ENCODE assay signal across 12 mouse cellular contexts in the genomic region with DNA sequence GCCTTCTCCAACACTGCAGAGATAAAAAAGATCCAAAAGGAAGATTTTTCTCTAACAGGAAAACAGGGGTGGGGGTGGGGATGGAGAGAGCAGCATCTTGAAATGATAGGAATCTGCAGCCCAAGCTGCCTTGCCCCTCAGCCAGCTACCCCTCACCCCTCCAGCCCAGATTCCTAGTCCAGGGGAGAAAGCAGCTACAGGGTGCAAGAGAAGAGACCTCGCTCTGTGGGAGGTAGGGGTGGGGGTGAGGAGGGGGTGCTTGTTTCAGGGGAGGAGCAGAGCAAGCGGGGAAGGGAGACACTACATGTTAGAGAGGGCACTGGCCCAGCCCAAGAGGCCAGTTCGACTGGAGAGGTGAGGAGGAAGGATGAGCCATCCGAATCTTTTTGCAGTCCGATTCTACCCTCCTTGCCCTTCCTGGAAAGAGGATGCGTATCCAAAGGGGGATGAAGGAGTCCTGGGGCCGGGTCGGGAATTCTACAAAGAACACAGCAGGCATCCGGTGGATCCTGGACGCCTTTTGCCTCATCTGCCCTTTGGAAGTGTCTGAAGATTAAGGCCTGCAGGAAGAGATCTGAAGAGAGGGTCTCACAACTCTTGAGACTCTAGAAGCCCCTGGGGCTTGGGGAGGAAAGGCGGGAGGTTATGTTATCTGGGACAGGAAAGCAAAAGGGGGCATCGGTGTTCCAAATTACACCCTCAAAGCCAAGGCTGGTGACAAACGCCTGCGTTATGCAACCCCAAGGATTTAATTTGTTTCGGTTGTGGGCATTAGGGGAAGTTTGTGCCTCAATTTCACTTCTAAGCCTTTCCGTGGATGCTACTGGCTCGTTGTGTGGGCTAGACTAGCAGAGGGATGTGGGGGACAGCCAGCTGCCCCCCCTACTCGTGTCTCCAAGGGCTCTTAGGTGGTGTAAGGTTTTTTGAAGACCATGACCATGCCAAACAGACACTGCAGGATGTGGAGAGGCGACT. TPM values are rescaled to one million over a fixed set of nuclear protein-coding genes. Genes with fewer than 3 reads are reported as not detected.
A peak's percentile ranks its signal among the peaks of the same experiment; 100 is the strongest.
DNase-seq lines count a peak whose midpoint lies in the region; ATAC-seq and TF ChIP-seq lines count a peak whose summit lies in the region.
"Had no signal": no experiment of that assay in that cellular context is flagged by ENCODE, and none has a peak within 500 bp of the region (broad histone marks: within the 10 kb centered on the region; RNA-seq: fewer than 3 reads in every experiment).

No protein-coding gene starts in this region.

- no peak overlapping the region for H3K27ac ChIP-seq in forebrain, embryonic 11.5 days (ENCODE audit: low read depth, low read length)
- no peak overlapping the region for H3K27ac ChIP-seq in forebrain, embryonic 14.5 days (ENCODE audit: low read depth, low read length)
- H3K27ac ChIP-seq in lung, embryonic 14.5 days (ENCODE audit: low read depth) = peak overlapping the region; percentile 26; the same call in 1 of the 2 replicates
- H3K27ac ChIP-seq in intestine, postnatal 0 days (ENCODE audit: low read depth, low read length) = no peak overlapping the region
- no peak overlapping the region for H3K27ac ChIP-seq in neural tube, embryonic 15.5 days (replicated peaks)

- H3K9ac ChIP-seq in forebrain, embryonic 11.5 days (ENCODE audit: low read length) = no peak overlapping the region
- no peak overlapping the region for H3K9ac ChIP-seq in forebrain, embryonic 14.5 days (ENCODE audit: low read length)
- H3K9ac ChIP-seq in lung, embryonic 14.5 days = peak overlapping the region; percentile 55; the same call in 1 of the 2 replicates
- H3K9ac ChIP-seq in intestine, postnatal 0 days (ENCODE audit: low read depth, low read length) = no peak overlapping the region
- no peak overlapping the region for H3K9ac ChIP-seq in neural tube, embryonic 15.5 days (replicated peaks)

- no peak overlapping the region; the same call in 1 of the 2 replicates for H3K4me2 ChIP-seq in forebrain, embryonic 11.5 days (ENCODE audit: low read depth, low read length, severe bottlenecking)
- no peak overlapping the region for H3K4me2 ChIP-seq in forebrain, embryonic 14.5 days (ENCODE audit: low read length)
- H3K4me2 ChIP-seq in lung, embryonic 14.5 days = peak overlapping the region; percentile 78
- peak overlapping the region; percentile 91 for H3K4me2 ChIP-seq in intestine, postnatal 0 days (replicated peaks; ENCODE audit: low read depth)
- peak overlapping the region; percentile 66 for H3K4me2 ChIP-seq in neural tube, embryonic 15.5 days

- no peaks in the 10 kb centered on the region for H3K9me3 ChIP-seq in forebrain, embryonic 11.5 days (ENCODE audit: control insufficient read depth, low read length)
- no peaks in the 10 kb centered on the region for H3K9me3 ChIP-seq in forebrain, embryonic 14.5 days (replicated peaks; ENCODE audit: control insufficient read depth, low read length)
- no peaks in the 10 kb centered on the region for H3K9me3 ChIP-seq in lung, embryonic 14.5 days (ENCODE audit: low read depth, low read length)
- H3K9me3 ChIP-seq in intestine, postnatal 0 days (ENCODE audit: control insufficient read depth) = no peaks in the 10 kb centered on the region
- no peaks in the 10 kb centered on the region for H3K9me3 ChIP-seq in neural tube, embryonic 15.5 days (replicated peaks)

- ATAC-seq in forebrain, embryonic 11.5 days (replicated peaks; ENCODE audit: low FRiP score) = no peak
- no peak for ATAC-seq in forebrain, embryonic 14.5 days
- ATAC-seq in lung, embryonic 14.5 days (ENCODE audit: insufficient read depth) = no peak
- ATAC-seq in intestine, postnatal 0 days = no peak
- ATAC-seq in neural tube, embryonic 15.5 days (ENCODE audit: low FRiP score) = no peak

- peaks cover 14% of the 10 kb centered on the region for H3K4me1 ChIP-seq in forebrain, embryonic 11.5 days (replicated peaks; ENCODE audit: control insufficient read depth, insufficient read depth, low read length)
- peaks cover 3% of the 10 kb centered on the region; the same call in 1 of the 2 replicates for H3K4me1 ChIP-seq in forebrain, embryonic 14.5 days (ENCODE audit: control insufficient read depth, insufficient read depth, low read length)
- H3K4me1 ChIP-seq in lung, embryonic 14.5 days (ENCODE audit: insufficient read depth) = peaks cover 18% of the 10 kb centered on the region; the same call in 1 of the 2 replicates
- no peaks in the 10 kb centered on the region for H3K4me1 ChIP-seq in intestine, postnatal 0 days (replicated peaks; ENCODE audit: control insufficient read depth, insufficient read depth, low read length)
- H3K4me1 ChIP-seq in neural tube, embryonic 15.5 days = peaks cover 23% of the 10 kb centered on the region

- peak; percentile 50 for DNase-seq in forebrain, embryonic 11.5 days (ENCODE audit: low spot score)
- no peak for DNase-seq in forebrain, embryonic 14.5 days (ENCODE audit: low spot score)
- DNase-seq in lung, embryonic 14.5 days = no peak
- DNase-seq in lung, postnatal 14 days = no peak
- DNase-seq in layer of hippocampus, postnatal 14 days (ENCODE audit: low spot score in 2 of 2) = no peak
- no peak for DNase-seq in left cerebral cortex, postnatal 4 days
- DNase-seq: adrenal gland, adult 8-10 months; cerebellum, postnatal 25 days; kidney, adult 9 months had no signal

- intact Hi-C loops in left cerebral cortex, postnatal 4 days (cut with DNase I) = no loop called here

- WGBS in forebrain, embryonic 11.5 days = 3% methylated on average over 19 of the region's 19 CpGs
- WGBS in forebrain, embryonic 14.5 days = 7% methylated on average over 19 of the region's 19 CpGs
- 12% methylated on average over 19 of the region's 19 CpGs for WGBS in lung, embryonic 14.5 days
- 27% methylated on average over 19 of the region's 19 CpGs for WGBS in intestine, postnatal 0 days
- WGBS in neural tube, embryonic 15.5 days = 15% methylated on average over 19 of the region's 19 CpGs

- no peaks in the 10 kb centered on the region for H3K36me3 ChIP-seq in forebrain, embryonic 11.5 days (ENCODE audit: control insufficient read depth, insufficient read depth, low read length)
- 0 out of 2 replicates have a peak, but pooled peaks cover 2% of the 10 kb centered on the region for H3K36me3 ChIP-seq in forebrain, embryonic 14.5 days (ENCODE audit: control insufficient read depth, insufficient read depth, low read length)
- no peaks in the 10 kb centered on the region for H3K36me3 ChIP-seq in lung, embryonic 14.5 days (ENCODE audit: insufficient read depth)
- no peaks in the 10 kb centered on the region for H3K36me3 ChIP-seq in intestine, postnatal 0 days (ENCODE audit: control insufficient read depth, insufficient read depth)
- H3K36me3 ChIP-seq in neural tube, embryonic 15.5 days = 0 out of 2 replicates have a peak, but pooled peaks cover under 1% of the 10 kb centered on the region

- H3K4me3 ChIP-seq in forebrain, embryonic 11.5 days (ENCODE audit: low read depth, low read length) = no peak overlapping the region
- no peak overlapping the region for H3K4me3 ChIP-seq in forebrain, embryonic 14.5 days (ENCODE audit: low read depth, low read length)
- H3K4me3 ChIP-seq in lung, embryonic 14.5 days (ENCODE audit: low read depth, low read length) = peak overlapping the region; percentile 52
- H3K4me3 ChIP-seq in intestine, postnatal 0 days (ENCODE audit: low read depth, low read length) = peak overlapping the region; percentile 52
- peak overlapping the region; percentile 53; the same call in 1 of the 2 replicates for H3K4me3 ChIP-seq in neural tube, embryonic 15.5 days (replicated peaks)

- no peak for TF ChIP-seq CTCF in lung, embryonic 14.5 days (IDR thresholded peaks at IDR 0.05; ENCODE audit: low read depth)
- no peak for TF ChIP-seq CTCF in intestine, postnatal 0 days (IDR thresholded peaks at IDR 0.05; ENCODE audit: low read depth)

- peaks cover 49% of the 10 kb centered on the region for H3K27me3 ChIP-seq in forebrain, embryonic 11.5 days (ENCODE audit: control insufficient read depth, insufficient read depth, low read length)
- peaks cover 51% of the 10 kb centered on the region for H3K27me3 ChIP-seq in forebrain, embryonic 14.5 days (replicated peaks; ENCODE audit: control insufficient read depth, insufficient read depth, low read length)
- H3K27me3 ChIP-seq in lung, embryonic 14.5 days (ENCODE audit: insufficient read depth, low read length) = peaks cover 20% of the 10 kb centered on the region
- peaks cover 50% of the 10 kb centered on the region for H3K27me3 ChIP-seq in intestine, postnatal 0 days (replicated peaks; ENCODE audit: control insufficient read depth, insufficient read depth, low read length)
- H3K27me3 ChIP-seq in neural tube, embryonic 15.5 days (replicated peaks) = peaks cover 68% of the 10 kb centered on the region

RNA-seq across cellular contexts. Expression of a gene that starts 1.4 kb away (rescaled TPM):
- 1.2 and 1.4 TPM in 2 replicates for polyA plus RNA-seq in forebrain, embryonic 11.5 days (2014; fragmentation: Nextera tagmentation; extraction: Ambion mirVana)
- polyA plus RNA-seq in forebrain, embryonic 14.5 days (2014; fragmentation: Nextera tagmentation; extraction: Ambion mirVana) = 0.38 and 0.83 TPM in 2 replicates
- polyA plus RNA-seq in lung, embryonic 14.5 days (2014; fragmentation: Nextera tagmentation; extraction: Ambion mirVana) = 2.8 and 3.4 TPM in 2 replicates
- 1.2 and 1.5 TPM in 2 replicates for polyA plus RNA-seq in intestine, postnatal 0 days (2015; fragmentation: Nextera tagmentation; extraction: Ambion mirVana)
- 0.78 and 0.88 TPM in 2 replicates for polyA plus RNA-seq in neural tube, embryonic 15.5 days (2015; fragmentation: Nextera tagmentation; extraction: Ambion mirVana)
- total RNA-seq in layer of hippocampus, postnatal 14 days (2021) = under 1 TPM; 0.85 to 0.91 TPM
- total RNA-seq in left cerebral cortex, postnatal 4 days (2021) = 1 to 10 TPM; 1.9 TPM
- total RNA-seq: MEL had no signal

Comparison
In these comparisons a context has a peak if more than half of its experiments do, and no peak if none do; other contexts are left out.
1. H3K4me2 ChIP-seq: peak in lung, embryonic 14.5 days (single experiment), intestine, postnatal 0 days (single experiment) and neural tube, embryonic 15.5 days (single experiment); none in forebrain, embryonic 11.5 days (single experiment) and forebrain, embryonic 14.5 days (single experiment).
2. H3K4me3 ChIP-seq: peak in lung, embryonic 14.5 days (single experiment), intestine, postnatal 0 days (single experiment) and neural tube, embryonic 15.5 days (single experiment); none in forebrain, embryonic 11.5 days (single experiment) and forebrain, embryonic 14.5 days (single experiment).